Mouse (Mus musculus): ENCODE results near the gene Ccdc85c. TPM values are rescaled to one million over a fixed set of nuclear protein-coding genes. Genes with fewer than 3 reads are reported as not detected.

Gene Ccdc85c
- polyA plus RNA-seq (2012; rRNA removed) = 3.4 and 4.6 TPM in 2 replicates

GRCm38 (mm10) chr12:108274661-108275507, at the start of gene Ccdc85c:
TSS of gene Ccdc85c (minus strand) at chr12:108275425.
- no peaks in the 10 kb centered on the region for H3K36me3 ChIP-seq (ENCODE audit: control insufficient read depth, insufficient read depth, low read length)
- no peaks in the 10 kb centered on the region; the same call in none of the 2 replicates for H3K4me1 ChIP-seq (ENCODE audit: control insufficient read depth, insufficient read depth, insufficient read length)
- TF ChIP-seq CTCF (IDR thresholded peaks at IDR 0.05; ENCODE audit: extremely low read depth, insufficient read depth, insufficient read length, insufficient replicate concordance) (no peak), POLR2A (IDR thresholded peaks at IDR 0.05; ENCODE audit: low read depth, low read length) (no peak)
- H3K27ac ChIP-seq (ENCODE audit: insufficient read depth, low read length) = no peak within 1 kb of the TSS
- H3K27me3 ChIP-seq (ENCODE audit: control insufficient read depth, insufficient read depth, low read length) = peaks cover 14% of the 10 kb centered on the region
- peak in 1 of 2 experiments; percentile 23 for DNase-seq (ENCODE audit: low read depth in 1 of 2, low spot score in 2 of 2)
- WGBS = 2% methylated on average over 112 of the region's 120 CpGs
- H3K4me3 ChIP-seq (ENCODE audit: extremely low read depth, insufficient read depth, insufficient read length) = peak within 1 kb of the TSS; percentile 84

- H3K4me1 ChIP-seq (ENCODE audit: control insufficient read depth, insufficient read depth, insufficient read length) = no peaks in the 10 kb centered on the region
- peaks cover 4% of the 10 kb centered on the region; the same call in 1 of the 2 replicates for H3K27me3 ChIP-seq (ENCODE audit: control insufficient read depth, insufficient read depth, low read length)
- no peak overlapping the region for H3K27ac ChIP-seq (ENCODE audit: insufficient read depth, low read length)
- WGBS = 21% methylated on average over 8 of the region's 8 CpGs
- TF ChIP-seq CTCF (IDR thresholded peaks at IDR 0.05; ENCODE audit: extremely low read depth, insufficient read depth, insufficient read length, insufficient replicate concordance) (no peak), POLR2A (IDR thresholded peaks at IDR 0.05; ENCODE audit: low read depth, low read length) (no peak)
- no peak overlapping the region for H3K4me3 ChIP-seq (ENCODE audit: extremely low read depth, insufficient read depth, insufficient read length)
- no peaks in the 10 kb centered on the region for H3K36me3 ChIP-seq (ENCODE audit: control insufficient read depth, insufficient read depth, low read length)
- no peak for DNase-seq (ENCODE audit: low read depth in 1 of 2, low spot score in 2 of 2)
These were observed 44.9 kb upstream of the Ccdc85c start for GRCm38 (mm10) chr12:108320096-108320495.

- no peaks in the 10 kb centered on the region for H3K4me1 ChIP-seq (ENCODE audit: control insufficient read depth, insufficient read depth, insufficient read length)
- DNase-seq (ENCODE audit: low read depth in 1 of 2, low spot score in 2 of 2) = no peak
- no peaks in the 10 kb centered on the region for H3K36me3 ChIP-seq (ENCODE audit: control insufficient read depth, insufficient read depth, low read length)
- WGBS = 19% methylated on average over 37 of the region's 37 CpGs
- no peak overlapping the region for H3K27ac ChIP-seq (ENCODE audit: insufficient read depth, low read length)
- no peak for TF ChIP-seq CTCF (IDR thresholded peaks at IDR 0.05; ENCODE audit: extremely low read depth, insufficient read depth, insufficient read length, insufficient replicate concordance)
- TF ChIP-seq POLR2A (IDR thresholded peaks at IDR 0.05; ENCODE audit: low read depth, low read length) = no peak
- no peak overlapping the region for H3K4me3 ChIP-seq (ENCODE audit: extremely low read depth, insufficient read depth, insufficient read length)
- peaks cover 4% of the 10 kb centered on the region; the same call in 1 of the 2 replicates for H3K27me3 ChIP-seq (ENCODE audit: control insufficient read depth, insufficient read depth, low read length)
These were observed 43.3 kb upstream of the Ccdc85c start for GRCm38 (mm10) chr12:108318499-108318898.

GRCm38 (mm10) chr12:108317826-108318430, 42.7 kb upstream of the Ccdc85c start:
- Histone ChIP-seq H3K4me3 (ENCODE audit: extremely low read depth, insufficient read depth, insufficient read length) (no peak overlapping the region), H3K27ac (ENCODE audit: insufficient read depth, low read length) (no peak overlapping the region), H3K36me3 (ENCODE audit: control insufficient read depth, insufficient read depth, low read length) (no peaks in the 10 kb centered on the region), H3K27me3 (ENCODE audit: control insufficient read depth, insufficient read depth, low read length) (peaks cover 4% of the 10 kb centered on the region; the same call in 1 of the 2 replicates), H3K4me1 (ENCODE audit: control insufficient read depth, insufficient read depth, insufficient read length) (no peaks in the 10 kb centered on the region)
- WGBS = 20% methylated on average over 18 of the region's 18 CpGs
- no peak for DNase-seq (ENCODE audit: low read depth in 1 of 2, low spot score in 2 of 2)
- TF ChIP-seq POLR2A (IDR thresholded peaks at IDR 0.05; ENCODE audit: low read depth, low read length) (no peak), CTCF (IDR thresholded peaks at IDR 0.05; ENCODE audit: extremely low read depth, insufficient read depth, insufficient read length, insufficient replicate concordance) (no peak)

GRCm38 (mm10) chr12:108317201-108317738, 42.0 kb upstream of the Ccdc85c start:
- Histone ChIP-seq H3K4me3 (ENCODE audit: extremely low read depth, insufficient read depth, insufficient read length) (no peak overlapping the region), H3K36me3 (ENCODE audit: control insufficient read depth, insufficient read depth, low read length) (no peaks in the 10 kb centered on the region), H3K27me3 (ENCODE audit: control insufficient read depth, insufficient read depth, low read length) (peaks cover 4% of the 10 kb centered on the region; the same call in 1 of the 2 replicates), H3K27ac (ENCODE audit: insufficient read depth, low read length) (no peak overlapping the region), H3K4me1 (ENCODE audit: control insufficient read depth, insufficient read depth, insufficient read length) (no peaks in the 10 kb centered on the region)
- no peak for DNase-seq (ENCODE audit: low read depth in 1 of 2, low spot score in 2 of 2)
- no peak for TF ChIP-seq CTCF (IDR thresholded peaks at IDR 0.05; ENCODE audit: extremely low read depth, insufficient read depth, insufficient read length, insufficient replicate concordance)
- TF ChIP-seq POLR2A (IDR thresholded peaks at IDR 0.05; ENCODE audit: low read depth, low read length) = no peak
- 8% methylated on average over 9 of the region's 9 CpGs for WGBS

- no peak for TF ChIP-seq POLR2A (IDR thresholded peaks at IDR 0.05; ENCODE audit: low read depth, low read length)
- TF ChIP-seq CTCF (IDR thresholded peaks at IDR 0.05; ENCODE audit: extremely low read depth, insufficient read depth, insufficient read length, insufficient replicate concordance) = no peak
- Histone ChIP-seq H3K27ac (ENCODE audit: insufficient read depth, low read length) (no peak overlapping the region), H3K4me1 (ENCODE audit: control insufficient read depth, insufficient read depth, insufficient read length) (no peaks in the 10 kb centered on the region), H3K27me3 (ENCODE audit: control insufficient read depth, insufficient read depth, low read length) (peaks cover 4% of the 10 kb centered on the region; the same call in 1 of the 2 replicates), H3K36me3 (ENCODE audit: control insufficient read depth, insufficient read depth, low read length) (no peaks in the 10 kb centered on the region), H3K4me3 (ENCODE audit: extremely low read depth, insufficient read depth, insufficient read length) (no peak overlapping the region)
- 40% methylated on average over 6 of the region's 6 CpGs for WGBS
- DNase-seq (ENCODE audit: low read depth in 1 of 2, low spot score in 2 of 2) = no peak
These were observed 41.4 kb upstream of the Ccdc85c start for GRCm38 (mm10) chr12:108316655-108317054.
